Mouse (Mus musculus) CH12.LX (cell line): Measurements from ENCODE around the gene Nom1. TPM values are rescaled to one million over a fixed set of nuclear protein-coding genes. Genes with fewer than 3 reads are reported as not detected.

Experiments
- DNase-seq: peaks from one replicate; pipeline ENCODE4 v3.0.0-alpha.2; 2013; ENCODE audit errors: extremely low read depth
- H3K27ac ChIP-seq: 2 replicates; pipeline ENCODE4 v1.5.1; 2012; ENCODE audit warnings: low read depth, mild to moderate bottlenecking, control low read depth, moderate library complexity; ENCODE audit not compliant: insufficient read depth
- H3K27me3 ChIP-seq: replicated peaks from 2 replicates; pipeline ENCODE3; 2012; ENCODE audit warnings: inconsistent platforms
- H3K36me3 ChIP-seq, 2 experiments: replicated peaks in 1 of 2; 2 replicates each; pipeline versions ENCODE3 to v1.6.1; 2012; ENCODE audit warnings: inconsistent platforms in 1 of 2, low read length in 1 of 2, mild to moderate bottlenecking in 1 of 2, mixed read lengths in 1 of 2, moderate library complexity in 1 of 2; ENCODE audit not compliant: control insufficient read depth in 1 of 2, insufficient read depth in 1 of 2
- H3K4me1 ChIP-seq, 2 experiments: 2 replicates each; pipeline ENCODE4 v1.6.1; 2012; ENCODE audit warnings: inconsistent platforms in 1 of 2, moderate library complexity in 1 of 2; ENCODE audit not compliant: insufficient read depth in 2 of 2, control insufficient read depth in 1 of 2
- H3K4me2 ChIP-seq: 2 replicates; pipeline ENCODE4 v1.6.1; 2012; ENCODE audit warnings: low read depth, mild to moderate bottlenecking, control low read depth; ENCODE audit not compliant: poor library complexity, insufficient read depth, severe bottlenecking
- H3K4me3 ChIP-seq, 3 experiments: fragments of 150-350 bp in 1 of 3; sonication (generic) in 1 of 3; replicated peaks in 1 of 3; 2 replicates each; pipeline versions ENCODE3 to v1.5.1; 2011 to 2012; ENCODE audit warnings: low read depth in 2 of 3, low read length in 2 of 3, mild to moderate bottlenecking in 2 of 3, moderate library complexity in 2 of 3, control low read depth in 1 of 3, improper control_type of control experiment in 1 of 3, inconsistent platforms in 1 of 3, mixed read lengths in 1 of 3; ENCODE audit not compliant: poor library complexity in 1 of 3
- H3K79me2 ChIP-seq: replicated peaks from 2 replicates; pipeline ENCODE4 v1.6.1; 2012; ENCODE audit warnings: mild to moderate bottlenecking, moderate library complexity; ENCODE audit not compliant: control insufficient read depth, poor library complexity, insufficient read depth, severe bottlenecking; ENCODE audit errors: extremely low read depth
- H3K9ac ChIP-seq: 2 replicates; pipeline ENCODE4 v1.6.1; 2012; ENCODE audit warnings: low read depth, mild to moderate bottlenecking, control low read depth, moderate library complexity; ENCODE audit not compliant: insufficient read depth
- H3K9me3 ChIP-seq: replicated peaks from 2 replicates; pipeline ENCODE3; 2012; ENCODE audit warnings: low read length, inconsistent platforms, mixed read lengths
- BHLHE40 ChIP-seq: IDR thresholded peaks from 2 replicates; pipeline ENCODE4 v1.6.1; 2011; ENCODE audit warnings: mild to moderate bottlenecking, low read depth, low read length, improper control_type of control experiment
- CHD2 ChIP-seq: IDR thresholded peaks from 2 replicates; pipeline ENCODE4 v1.6.1; 2011; ENCODE audit warnings: low read length, improper control_type of control experiment
- ETS1 ChIP-seq: conservative IDR thresholded peaks from 2 replicates; pipeline ENCODE4 v1.6.1; 2012; ENCODE audit warnings: low read depth, mild to moderate bottlenecking, inconsistent platforms, low read length, improper control_type of control experiment, moderate library complexity
- GABPA ChIP-seq: IDR thresholded peaks from 2 replicates; pipeline ENCODE4 v1.6.1; 2012; ENCODE audit warnings: low read depth, low read length, improper control_type of control experiment, inconsistent platforms; ENCODE audit not compliant: insufficient replicate concordance
- JUND ChIP-seq: conservative IDR thresholded peaks from 2 replicates; pipeline ENCODE4 v1.6.1; 2011; ENCODE audit warnings: low read depth, low read length, improper control_type of control experiment
- KAT2A ChIP-seq: IDR thresholded peaks from 2 replicates; pipeline ENCODE4 v1.6.1; 2012; ENCODE audit warnings: low read length, improper control_type of control experiment, inconsistent platforms; ENCODE audit not compliant: insufficient replicate concordance
- MEF2A ChIP-seq: IDR thresholded peaks from 2 replicates; pipeline ENCODE4 v1.6.1; 2014; ENCODE audit warnings: low read depth, mild to moderate bottlenecking, inconsistent platforms, low read length, improper control_type of control experiment, borderline replicate concordance
- MYC ChIP-seq: IDR thresholded peaks from 2 replicates; pipeline ENCODE4 v1.6.1; 2011; ENCODE audit warnings: low read depth, mild to moderate bottlenecking, improper control_type of control experiment, low read length
- NELFE ChIP-seq: IDR thresholded peaks from 2 replicates; pipeline ENCODE4 v1.6.1; 2011; ENCODE audit warnings: low read depth, low read length, improper control_type of control experiment
- SIN3A ChIP-seq: IDR thresholded peaks from 2 replicates; pipeline ENCODE4 v1.6.1; 2012; ENCODE audit warnings: low read length, improper control_type of control experiment, inconsistent platforms
- SMC3 ChIP-seq: IDR thresholded peaks from 2 replicates; pipeline ENCODE4 v1.6.1; 2011; ENCODE audit warnings: low read depth, low read length, improper control_type of control experiment
- UBTF ChIP-seq: IDR thresholded peaks from 2 replicates; pipeline ENCODE4 v1.6.1; 2012; ENCODE audit warnings: low read depth, mild to moderate bottlenecking, inconsistent platforms, low read length, improper control_type of control experiment, moderate library complexity
- ZC3H11A ChIP-seq: IDR thresholded peaks from 2 replicates; pipeline ENCODE4 v1.6.1; 2012; ENCODE audit warnings: low read depth, mild to moderate bottlenecking, inconsistent platforms, low read length, improper control_type of control experiment
- ZNF384 ChIP-seq: IDR thresholded peaks from 2 replicates; pipeline ENCODE4 v1.6.1; 2012; ENCODE audit warnings: low read depth, low read length, improper control_type of control experiment, inconsistent platforms
- dilution Hi-C: fragments of 300-500 bp; cut with MboI; formaldehyde crosslinking; loops from 2 replicates; pipeline ENCODE4 v1.14.3; 2020; ENCODE audit warnings: low sequenced_read_pairs; ENCODE audit not compliant: extremely low pct_unique_long_range_greater_than_20kb, extremely low pct_ligation_motif_present
- in situ Hi-C: fragments of 300-500 bp; cut with MboI; formaldehyde crosslinking; loops from 3 replicates; pipeline ENCODE4 v1.14.3; 2019; ENCODE audit warnings: low sequenced_read_pairs, low pct_ligation_motif_present, low pct_unique_long_range_greater_than_20kb, mixed read lengths
- polyA plus RNA-seq: library from polyadenylated mRNA; unstranded; fragments of >175 nt; gene quantifications from 2 replicates; pipeline ENCODE4 v1.2.1, GENCODE M21; 2012; ENCODE audit warnings: low read depth; ENCODE audit not compliant: insufficient read length
- total RNA-seq, 2 experiments: library from RNA; depleted of rRNA; stranded (reverse); fragments of 300-350 nt in 1 of 2; fragments of >200 nt in 1 of 2; gene quantifications; 2 replicates each; pipeline ENCODE4 v1.2.3; 2012 to 2014

The Nom1 gene
- total and polyA plus RNA-seq, 3 experiments, result 23.7 to 30.6 (median 28.6) TPM

GRCm38 (mm10) chr5:29468351-29469065 is 34.0 kb downstream of the Nom1 start:
- dilution Hi-C loops, result no loop called here
- peak overlapping the region in 1 of 3 experiments; percentile 61 for H3K4me3 ChIP-seq
- H3K9me3 ChIP-seq, result no peaks in the 10 kb centered on the region
- peak overlapping the region; percentile 38 for H3K4me2 ChIP-seq
- no peaks in the 10 kb centered on the region for H3K27me3 ChIP-seq
- no peak for DNase-seq
- H3K36me3 ChIP-seq, result no peaks in the 10 kb centered on the region
- no peaks in the 10 kb centered on the region for H3K79me2 ChIP-seq
- TF ChIP-seq SIN3A (no peak), ZNF384 (peak; percentile 78)
- H3K27ac ChIP-seq, result no peak overlapping the region
- no peak overlapping the region for H3K9ac ChIP-seq
- in situ Hi-C loops, result no loop called here
- H3K4me1 ChIP-seq, result 0 out of 4 replicates have a peak, but pooled peaks cover 0 to 3% of the 10 kb centered on the region in 2 experiments

- Histone ChIP-seq H3K9ac (no peak overlapping the region), H3K4me2 (no peak overlapping the region), H3K27ac (no peak overlapping the region), H3K4me3 (no peak overlapping the region), H3K9me3 (no peaks in the 10 kb centered on the region), H3K36me3 (no peaks in the 10 kb centered on the region), H3K27me3 (no peaks in the 10 kb centered on the region), H3K79me2 (no peaks in the 10 kb centered on the region), H3K4me1 (0 out of 4 replicates have a peak, but pooled peaks cover 0 to 3% of the 10 kb centered on the region in 2 experiments)
- TF ChIP-seq ETS1 (no peak), SMC3 (no peak), NELFE (no peak), UBTF (no peak), CHD2 (no peak), KAT2A (no peak), SIN3A (no peak), JUND (no peak), BHLHE40 (no peak), MEF2A (no peak), GABPA (no peak), MYC (no peak), ZC3H11A (no peak)
- in situ Hi-C loops (no loop called here), dilution Hi-C loops (no loop called here)
- no peak for DNase-seq
Observed at GRCm38 (mm10) chr5:29469501-29469900, 35.0 kb downstream of the Nom1 start.
